Mouse (Mus musculus) embryo, embryonic 10.5 days (tissue): ENCODE results near the gene Notch1.

Experiments used
- DNase-seq: peaks from one replicate; pipeline ENCODE4 v3.0.0-alpha.2; 2015; ENCODE audit warnings: low spot score

Notch1 gene

DNA sequence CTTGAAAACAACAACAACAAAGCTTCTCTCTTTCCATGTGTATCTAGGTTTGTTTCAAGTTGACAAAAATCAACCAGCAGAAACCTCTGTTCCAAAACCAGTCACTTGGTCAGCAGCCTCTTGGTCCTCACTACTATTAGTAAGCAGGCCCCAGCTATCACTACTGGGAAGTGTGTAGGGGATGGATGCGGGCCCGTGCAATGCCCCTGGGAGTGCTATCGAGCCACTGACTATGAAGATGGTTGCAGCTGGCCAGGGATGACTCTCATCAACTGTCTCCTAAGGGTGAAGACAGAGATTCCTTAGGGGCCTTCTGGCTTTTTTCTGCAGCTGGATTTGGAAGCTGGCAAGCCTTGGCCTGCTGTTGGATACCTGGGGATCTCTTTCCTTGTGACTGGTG, 13.4 kb upstream of the Notch1 start:
- no peak for DNase-seq

- DNase-seq, result no peak
Measured at GRCm38 (mm10) chr2:26529221-26529805, 12.8 kb upstream of the Notch1 start.

DNA sequence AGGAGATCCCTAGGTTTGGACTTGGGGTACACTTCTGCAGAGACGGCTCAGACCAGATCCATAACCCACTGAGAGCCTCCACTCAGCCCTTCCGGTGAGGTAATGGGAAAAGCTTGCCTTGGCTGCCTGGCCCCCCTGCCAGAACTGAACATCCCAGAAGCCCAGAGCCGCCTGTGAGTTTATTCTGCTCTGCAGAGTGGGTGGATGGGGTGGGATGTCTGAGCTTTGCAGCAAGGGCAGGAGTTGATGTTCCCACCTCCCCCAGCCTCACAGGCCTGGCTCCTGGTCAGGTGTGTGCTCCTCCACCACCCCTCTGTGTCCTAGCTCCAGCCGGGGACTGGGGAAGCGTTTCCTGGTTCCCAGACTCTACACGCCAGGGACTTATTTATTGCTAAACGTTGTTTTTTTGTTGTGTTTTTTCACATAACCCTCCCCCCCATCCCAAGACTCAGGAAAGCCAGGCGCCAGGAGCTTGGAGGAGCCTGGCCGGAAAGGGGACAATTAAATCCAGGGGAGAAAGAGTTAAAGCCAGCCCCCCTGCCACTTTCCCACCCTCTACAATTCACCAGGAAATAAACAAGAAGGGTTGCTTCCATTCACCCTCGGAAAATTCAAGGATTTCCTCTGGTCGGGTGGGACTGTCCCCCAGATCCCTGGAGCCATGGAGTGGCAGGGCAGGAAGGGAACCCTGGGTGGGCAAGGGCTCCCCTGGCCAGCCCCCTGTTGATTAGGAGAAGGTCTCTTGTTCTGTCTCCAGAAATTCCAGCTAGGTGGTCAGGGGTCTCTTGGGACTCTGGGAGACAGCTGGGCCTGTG, 10.2 kb upstream of the Notch1 start:
- no peak for DNase-seq

- DNase-seq, result peak; percentile 83
Measured at GRCm38 (mm10) chr2:26525355-26526018, 9.0 kb upstream of the Notch1 start.

DNA sequence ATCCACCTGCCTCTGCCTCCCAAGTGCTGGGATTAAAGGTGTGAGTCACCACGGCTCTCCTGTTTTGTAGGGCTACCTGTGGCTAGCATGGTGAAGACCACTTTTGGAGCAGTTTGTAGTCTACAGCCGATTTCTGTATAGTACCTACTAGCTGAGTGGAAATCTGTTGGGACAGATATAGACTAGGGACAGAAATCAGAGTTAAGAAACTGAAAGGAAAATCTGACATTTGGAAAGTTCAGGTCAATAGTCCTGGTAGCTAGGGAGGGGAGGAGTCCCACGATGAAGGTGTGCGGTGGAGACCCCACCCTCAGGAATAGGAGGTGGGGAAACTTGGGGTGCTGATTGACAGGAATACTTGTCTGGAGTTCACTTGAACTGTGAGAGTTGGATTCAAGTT, 5.9 kb upstream of the Notch1 start:
- no peak for DNase-seq

GRCm38 (mm10) chr2:26519753-26520152, 3.3 kb upstream of the Notch1 start:
- no peak for DNase-seq

- peak; percentile 61 for DNase-seq
Measured at GRCm38 (mm10) chr2:26516987-26517386, 524 bp upstream of the Notch1 start.

DNA sequence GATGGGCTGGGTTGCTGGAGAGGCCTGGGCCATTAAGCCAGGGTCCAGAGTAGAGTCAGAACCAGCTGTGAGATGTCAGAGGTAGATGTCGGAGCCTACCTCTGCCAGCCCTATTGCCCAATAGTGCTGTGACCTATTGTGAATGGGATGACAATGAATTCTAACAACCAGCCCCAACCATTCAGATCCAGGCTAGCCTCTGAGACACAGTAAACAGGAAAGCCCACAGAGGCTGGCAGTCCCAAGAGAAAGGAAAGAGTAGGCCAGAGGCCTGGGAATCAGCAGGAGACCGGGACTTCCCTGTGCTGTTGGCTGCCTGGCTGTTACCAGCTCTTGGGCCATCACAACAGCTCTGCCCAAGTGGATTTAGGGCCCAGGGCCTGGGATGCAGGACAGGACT, 1.1 kb downstream of the Notch1 start:
- DNase-seq, result no peak

GRCm38 (mm10) chr2:26513105-26513745, 3.2 kb downstream of the Notch1 start:
- no peak for DNase-seq

DNA sequence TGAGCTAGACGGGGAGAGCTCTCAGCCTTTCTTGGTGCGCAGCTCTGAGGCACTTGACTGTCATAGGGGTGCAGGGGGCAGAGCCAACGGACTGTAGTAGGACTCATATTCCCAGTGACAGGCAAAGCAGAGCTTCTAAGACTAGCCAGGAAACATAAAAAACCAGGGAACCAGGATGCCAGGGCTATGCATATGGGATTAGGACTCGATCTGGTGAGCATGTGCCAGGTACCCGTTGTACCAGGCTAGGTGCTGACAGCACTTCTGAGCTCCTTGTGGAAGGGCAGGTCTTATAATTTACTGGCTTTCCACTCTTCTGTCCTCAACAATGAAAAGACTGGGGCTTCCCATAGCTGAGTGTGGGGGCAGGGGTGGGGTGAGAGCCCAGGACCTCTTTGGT, 7.8 kb downstream of the Notch1 start:
- peak; percentile 17 for DNase-seq

- peak; percentile 64 for DNase-seq
Measured at GRCm38 (mm10) chr2:26507961-26508391, 8.5 kb downstream of the Notch1 start.

GRCm38 (mm10) chr2:26507481-26507886, 9.0 kb downstream of the Notch1 start:
- DNase-seq, result peak; percentile 81

- no peak for DNase-seq
Measured at GRCm38 (mm10) chr2:26506746-26507280, 9.7 kb downstream of the Notch1 start.

GRCm38 (mm10) chr2:26504772-26505480, 11.5 kb downstream of the Notch1 start:
- DNase-seq, result no peak

DNA sequence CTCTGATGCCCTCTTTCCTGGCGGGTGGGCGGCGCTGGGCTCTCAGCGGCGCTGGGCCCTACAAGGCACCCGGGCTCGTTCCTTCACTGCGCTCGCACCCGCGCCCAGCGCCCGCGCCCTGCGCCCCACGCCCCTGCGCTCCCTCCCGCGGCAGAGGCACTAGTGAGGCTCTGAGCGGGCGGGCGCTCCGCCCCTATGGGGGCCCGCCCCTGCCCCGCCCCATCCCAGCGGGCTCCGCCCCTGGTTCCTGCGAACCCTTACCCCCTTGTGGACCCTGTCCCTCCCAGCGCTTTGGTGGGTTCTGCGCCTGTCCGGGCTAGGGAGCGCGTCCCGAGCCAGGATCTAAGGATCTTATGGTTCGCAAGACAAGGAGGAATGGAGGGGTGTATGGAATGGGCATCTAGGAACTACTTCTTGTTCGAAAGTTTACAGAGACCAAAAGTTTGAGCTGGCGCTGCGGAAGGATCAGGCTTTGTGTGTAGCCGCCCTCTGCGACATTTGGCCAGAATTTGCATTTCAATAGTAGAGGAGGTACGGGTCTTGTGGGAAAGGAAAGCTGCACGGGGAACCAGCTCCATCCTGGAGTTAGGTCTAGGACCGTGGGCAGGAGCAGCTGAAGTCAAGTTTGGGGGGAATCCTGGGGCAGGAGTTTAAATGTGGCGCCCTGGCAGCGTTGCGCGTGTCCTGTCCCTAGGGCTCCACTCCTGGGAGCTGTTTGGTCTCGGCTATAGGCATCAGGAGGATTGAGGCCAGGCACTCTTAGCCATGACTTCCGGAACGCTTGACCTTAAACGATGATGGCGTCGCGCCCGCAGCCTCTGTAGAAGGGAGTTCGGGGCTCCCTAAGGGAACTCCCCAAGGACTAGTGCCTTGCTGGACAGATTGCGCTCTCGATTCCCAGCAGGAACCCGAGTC, 12.5 kb downstream of the Notch1 start:
- DNase-seq, result peak; percentile 92

GRCm38 (mm10) chr2:26502863-26503631, 13.4 kb downstream of the Notch1 start:
- DNase-seq, result peak; percentile 54

DNA sequence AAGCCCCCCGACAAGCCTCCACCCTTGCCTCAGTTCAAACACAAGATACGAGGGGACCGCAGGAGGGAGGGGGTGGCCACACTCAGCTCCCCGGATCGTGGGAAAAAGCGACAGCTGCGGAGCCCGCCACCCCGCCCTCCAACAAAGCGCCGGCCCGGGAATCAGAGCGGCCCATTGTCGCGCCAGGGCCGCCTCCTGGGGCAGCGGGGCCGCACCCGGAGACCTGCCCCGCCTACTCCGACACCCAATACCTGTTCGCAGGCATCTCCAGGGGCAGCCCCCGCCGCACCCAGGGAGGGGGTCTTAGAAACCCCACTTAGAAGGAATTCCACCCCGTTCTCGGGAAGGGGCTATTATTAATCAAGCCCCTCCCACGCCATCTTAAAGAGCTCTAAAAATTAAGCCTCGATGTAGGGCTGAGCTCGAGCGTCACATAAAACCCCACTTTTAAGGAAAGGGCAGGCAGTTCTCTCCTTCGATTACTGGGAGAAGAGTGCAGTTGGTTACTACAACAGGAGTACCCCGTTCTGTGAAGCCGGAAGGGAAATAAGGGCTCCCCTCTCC, 14.1 kb downstream of the Notch1 start:
- DNase-seq, result peak; percentile 79

DNA sequence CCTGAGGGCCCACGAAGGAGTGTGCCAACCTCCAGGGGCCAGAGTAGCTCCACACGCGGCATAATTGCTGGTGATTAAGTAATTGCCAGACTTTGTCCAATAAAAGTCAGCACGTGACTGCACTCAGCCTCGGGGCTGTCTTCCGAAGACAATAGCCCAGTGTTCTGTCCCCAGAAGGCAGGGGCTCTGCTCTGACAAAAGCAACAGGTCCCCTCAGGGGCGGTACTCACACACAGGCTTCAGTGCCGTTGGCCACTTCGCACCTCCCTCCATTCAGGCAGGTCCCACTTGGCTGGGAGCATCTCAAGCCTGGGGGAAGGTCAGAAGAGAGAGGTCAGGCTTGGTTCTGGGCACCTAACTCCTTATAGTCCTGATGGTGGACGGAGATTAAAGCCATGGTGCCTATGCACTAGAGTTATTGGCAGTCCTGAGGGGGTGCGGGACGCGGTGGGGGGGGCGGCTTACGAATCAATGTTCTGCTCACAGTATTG, 14.8 kb downstream of the Notch1 start:
- peak; percentile 89 for DNase-seq
